Mouse (Mus musculus) gastrocnemius, adult 2 months (tissue): ENCODE measurements around the gene Cryba2. TPM values are rescaled to one million over a fixed set of nuclear protein-coding genes. Genes with fewer than 3 reads are reported as not detected.
A peak's percentile ranks its signal among the peaks of the same experiment; 100 is the strongest.

Experiments
- DNase-seq: peaks from one replicate; pipeline ENCODE4 v3.0.0; 2022
- H3K27ac ChIP-seq: fragments of 200-600 bp; 2 replicates; pipeline ENCODE4 v1.8.1; 2022; ENCODE audit warnings: mild to moderate bottlenecking
- H3K4me3 ChIP-seq: fragments of 200-600 bp; 2 replicates; pipeline ENCODE4 v1.8.1; 2022; ENCODE audit warnings: mild to moderate bottlenecking, moderate library complexity
- CTCF ChIP-seq: fragments of 200-600 bp; IDR thresholded peaks from 2 replicates; pipeline ENCODE4 v1.8.1; 2022; ENCODE audit warnings: antibody characterized with exemption, mild to moderate bottlenecking, moderate library complexity
- intact Hi-C: fragments of 180-260 bp; cut with DNase I; formaldehyde crosslinking; loops from one replicate; pipeline ENCODE4 v1.15.1; 2025
- total RNA-seq, 2 experiments: library from RNA; stranded (reverse); gene quantifications; 2 replicates each; pipeline ENCODE4 v1.2.3; 2021

Cryba2 gene
- total RNA-seq, 2 experiments from 2014 or later = not detected

GRCm38 (mm10) chr1:74900341-74901285 lies 7.7 kb upstream of the Cryba2 start:
- peak overlapping the region; percentile 40 for H3K4me3 ChIP-seq
- DNase-seq = peak; percentile 32
- TF ChIP-seq CTCF = no peak
- no peak overlapping the region for H3K27ac ChIP-seq
- intact Hi-C loops = no loop called here

GRCm38 (mm10) chr1:74898656-74899431 lies 5.9 kb upstream of the Cryba2 start:
- no peak for TF ChIP-seq CTCF
- intact Hi-C loops = no loop called here
- DNase-seq = no peak
- Histone ChIP-seq H3K4me3 (no peak overlapping the region), H3K27ac (no peak overlapping the region)

- intact Hi-C loops = no loop called here
- TF ChIP-seq CTCF = no peak
- H3K27ac ChIP-seq = no peak overlapping the region
- no peak overlapping the region for H3K4me3 ChIP-seq
- DNase-seq = no peak
These were observed 5.0 kb upstream of the Cryba2 start for GRCm38 (mm10) chr1:74897976-74898375.

- peak; percentile 66 for TF ChIP-seq CTCF
- no peak overlapping the region for H3K27ac ChIP-seq
- DNase-seq = peak; percentile 58
- intact Hi-C loops = no loop called here
- no peak overlapping the region for H3K4me3 ChIP-seq
These were observed 2.0 kb upstream of the Cryba2 start for GRCm38 (mm10) chr1:74894966-74895365.

- no peak overlapping the region for H3K4me3 ChIP-seq
- no peak overlapping the region for H3K27ac ChIP-seq
- no peak for TF ChIP-seq CTCF
- intact Hi-C loops = no loop called here
- no peak for DNase-seq
These were observed 401 bp downstream of the Cryba2 start for GRCm38 (mm10) chr1:74892351-74893133.

GRCm38 (mm10) chr1:74891513-74891912 lies 1.4 kb downstream of the Cryba2 start:
- Histone ChIP-seq H3K27ac (no peak overlapping the region), H3K4me3 (no peak overlapping the region)
- intact Hi-C loops = no loop called here
- no peak for TF ChIP-seq CTCF
- no peak for DNase-seq

GRCm38 (mm10) chr1:74885369-74886042 lies 7.4 kb downstream of the Cryba2 start, which contains the start of gene Fev:
Gene Fev, minus strand, starts transcription at chr1:74885419.
- no peak for DNase-seq
- intact Hi-C loops = no loop called here
- TF ChIP-seq CTCF = no peak
- Histone ChIP-seq H3K27ac (no peak within 1 kb of the TSS), H3K4me3 (peak within 1 kb of the TSS; percentile 51)

- H3K27ac ChIP-seq = no peak overlapping the region
- no peak for TF ChIP-seq CTCF
- peak overlapping the region; percentile 51 for H3K4me3 ChIP-seq
- no peak for DNase-seq
- intact Hi-C loops = no loop called here
These were observed 8.5 kb downstream of the Cryba2 start for GRCm38 (mm10) chr1:74884196-74885141.

GRCm38 (mm10) chr1:74883441-74883840 lies 9.5 kb downstream of the Cryba2 start:
- Histone ChIP-seq H3K27ac (no peak overlapping the region), H3K4me3 (no peak overlapping the region)
- intact Hi-C loops = no loop called here
- TF ChIP-seq CTCF = no peak
- DNase-seq = no peak

- DNase-seq = no peak
- no peak for TF ChIP-seq CTCF
- no peak overlapping the region for H3K27ac ChIP-seq
- intact Hi-C loops = no loop called here
- peak overlapping the region; percentile 62; the same call in 1 of the 2 replicates for H3K4me3 ChIP-seq
These were observed 10.1 kb downstream of the Cryba2 start for GRCm38 (mm10) chr1:74882828-74883227.
